Mouse (Mus musculus) heart, postnatal 14 days (tissue): ENCODE data around the gene Rnf103. TPM values are rescaled to one million over a fixed set of nuclear protein-coding genes. Genes with fewer than 3 reads are reported as not detected.

Experiments
- DNase-seq, 2 experiments: peaks; one replicate each; pipeline ENCODE4 v3.0.0; 2021 to 2022
- intact Hi-C: fragments of 180-260 bp; cut with DNase I; formaldehyde crosslinking; loops from one replicate; pipeline ENCODE4 v1.15.1; 2025
- total RNA-seq, 2 experiments: library from RNA; stranded (reverse); gene quantifications; 2 replicates each; pipeline ENCODE4 v1.2.3; 2021

Gene Rnf103
- total RNA-seq, 2 experiments from 2014 or later = 24.4 to 28.0 TPM

DNA sequence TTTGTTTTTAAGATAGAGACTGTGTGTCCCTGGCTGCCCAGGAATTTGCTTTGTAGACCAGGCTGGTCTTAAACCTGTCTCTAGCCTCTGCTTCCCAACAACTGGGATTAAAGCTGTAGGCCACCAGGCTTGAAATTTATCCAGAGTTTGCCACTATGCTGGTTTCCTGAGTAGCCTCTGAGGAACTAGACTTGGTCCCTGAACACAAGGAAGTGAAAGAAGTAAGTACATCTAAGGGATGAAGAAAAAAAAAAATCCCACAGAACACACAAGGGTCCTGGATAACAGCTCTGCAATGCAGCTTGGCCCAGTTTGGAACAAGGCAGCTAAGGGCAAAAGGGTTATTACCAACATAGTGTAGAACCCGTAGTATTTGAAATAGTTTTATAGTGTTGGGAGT, 6.8 kb upstream of the Rnf103 start:
- intact Hi-C loops = no loop called here
- DNase-seq = no peak

DNA sequence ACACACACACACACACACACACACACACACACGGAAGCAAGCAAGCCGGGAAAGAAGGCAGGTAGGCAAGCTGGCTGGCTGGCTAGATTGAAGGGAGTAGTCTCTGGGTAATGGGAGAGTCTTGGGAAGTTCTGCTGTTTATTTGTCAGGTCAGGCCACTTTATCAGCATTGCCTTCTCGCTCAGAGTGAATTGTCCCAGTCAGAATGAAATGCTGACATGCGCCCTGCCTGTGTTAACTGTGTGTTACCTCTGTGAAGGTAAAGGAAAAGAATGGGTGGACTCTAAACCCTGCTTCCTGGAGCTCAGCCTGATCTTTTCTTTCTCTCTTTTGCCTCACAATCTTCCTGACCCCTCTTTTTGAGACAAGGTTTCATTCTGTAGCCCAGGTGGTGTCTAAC, 5.7 kb upstream of the Rnf103 start:
- intact Hi-C loops = no loop called here
- no peak for DNase-seq

DNA sequence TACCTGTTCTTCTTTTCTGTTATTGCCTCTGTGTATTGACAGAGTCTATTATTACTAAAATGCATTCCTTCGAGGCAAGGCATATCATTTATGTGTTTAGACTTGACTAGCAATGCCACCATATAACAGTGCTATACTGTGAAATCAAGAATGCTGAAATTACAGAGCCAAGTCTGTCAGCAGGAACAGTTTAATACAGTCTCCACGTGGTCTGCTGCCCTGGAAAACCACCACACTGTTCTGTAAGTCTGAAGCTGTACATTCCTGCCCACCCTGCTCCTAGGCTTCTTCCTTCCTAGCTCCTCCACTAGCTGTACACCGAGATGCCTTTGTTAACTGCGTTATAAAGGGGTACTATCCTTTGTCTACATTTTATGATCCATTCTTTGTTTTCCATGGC, 1.6 kb upstream of the Rnf103 start:
- intact Hi-C loops = loop anchor here (5.0 kb wide), 2 partner anchors 220 to 310 kb away; partner anchors contain the start of gene Krcc1
- DNase-seq = no peak

DNA sequence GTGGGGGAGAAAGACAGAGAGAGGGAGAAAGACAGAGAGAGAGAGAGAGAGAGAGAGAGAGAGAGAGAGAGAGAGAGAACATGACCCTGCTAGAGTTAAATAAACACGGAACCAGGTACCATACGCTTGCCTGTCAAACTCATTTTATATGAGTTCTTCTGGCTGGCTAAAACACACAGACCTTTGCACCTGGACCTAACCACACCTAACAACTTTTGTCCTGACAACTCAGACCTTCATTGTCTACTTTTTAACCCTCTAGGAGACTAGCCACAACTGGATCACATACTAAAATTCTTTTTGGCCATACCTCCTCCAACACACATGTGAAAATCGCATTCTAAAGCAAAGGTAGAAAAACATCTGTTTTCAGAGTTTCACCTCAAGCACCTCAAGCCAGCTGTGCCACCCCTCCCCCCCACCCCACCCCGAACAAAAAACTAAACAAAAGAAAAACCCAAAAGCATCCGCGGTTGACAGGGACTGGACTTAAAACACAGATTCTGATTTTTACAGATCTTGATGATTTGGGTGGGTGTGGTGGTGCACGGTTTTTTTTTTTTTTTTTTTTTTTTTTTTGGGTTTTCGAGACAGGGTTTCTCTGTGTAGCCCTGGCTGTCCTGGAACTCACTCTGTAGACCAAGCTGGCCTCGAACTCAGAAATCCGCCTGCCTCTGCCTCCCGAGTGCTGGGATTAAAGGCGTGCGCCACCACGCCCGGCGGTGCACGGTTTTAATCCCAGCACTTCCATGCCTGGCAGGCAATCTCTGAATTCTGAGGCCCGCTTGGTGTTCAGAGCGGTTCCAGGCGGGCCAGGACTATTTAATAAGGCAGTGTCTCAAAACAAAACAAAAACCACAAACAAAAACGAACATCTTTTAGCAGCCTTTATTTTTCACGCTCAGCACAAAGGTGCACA, 679 bp upstream of the Rnf103 start:
- intact Hi-C loops = loop anchor here (5.0 kb wide), 2 partner anchors 221 to 309 kb away; partner anchors contain the start of gene Krcc1
- no peak for DNase-seq

DNA sequence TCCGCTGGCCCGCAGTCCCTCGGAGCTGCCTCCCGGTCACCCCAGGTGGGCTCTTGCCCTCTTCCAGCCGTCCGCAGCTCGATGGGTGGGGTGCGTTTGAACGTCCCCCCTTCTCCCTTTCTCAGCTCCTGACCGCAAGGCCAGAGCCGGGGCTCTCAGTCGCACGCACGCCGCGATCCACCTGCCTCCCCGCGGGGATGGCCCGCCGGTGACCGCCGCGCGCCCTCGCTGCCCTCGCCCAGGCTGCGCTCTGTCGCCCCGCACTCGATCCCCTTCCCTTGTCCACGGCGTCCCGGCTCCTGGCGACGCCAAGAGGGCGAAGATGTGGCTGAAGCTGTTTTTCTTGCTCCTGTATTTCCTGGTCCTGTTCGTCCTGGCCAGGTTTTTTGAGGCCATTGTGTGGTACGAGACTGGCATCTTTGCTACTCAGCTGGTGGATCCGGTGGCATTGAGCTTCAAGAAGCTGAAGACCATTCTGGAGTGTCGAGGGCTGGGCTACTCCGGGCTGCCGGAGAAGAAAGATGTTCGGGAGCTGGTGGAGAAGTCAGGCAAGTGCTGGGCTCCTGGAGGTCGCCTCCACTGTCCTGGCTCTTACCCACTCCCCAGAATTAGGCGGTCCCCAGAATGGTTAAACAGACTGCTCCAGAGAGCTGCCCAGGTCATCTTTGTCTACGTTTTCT, 787 bp downstream of the Rnf103 start:
- intact Hi-C loops = loop anchor here (2.0 to 5.0 kb wide), 4 partner anchors 48 to 308 kb away; partner anchors contain the start of genes Chmp3, Krcc1 and Rmnd5a
- DNase-seq = peak in 1 of 2 experiments; percentile 61

DNA sequence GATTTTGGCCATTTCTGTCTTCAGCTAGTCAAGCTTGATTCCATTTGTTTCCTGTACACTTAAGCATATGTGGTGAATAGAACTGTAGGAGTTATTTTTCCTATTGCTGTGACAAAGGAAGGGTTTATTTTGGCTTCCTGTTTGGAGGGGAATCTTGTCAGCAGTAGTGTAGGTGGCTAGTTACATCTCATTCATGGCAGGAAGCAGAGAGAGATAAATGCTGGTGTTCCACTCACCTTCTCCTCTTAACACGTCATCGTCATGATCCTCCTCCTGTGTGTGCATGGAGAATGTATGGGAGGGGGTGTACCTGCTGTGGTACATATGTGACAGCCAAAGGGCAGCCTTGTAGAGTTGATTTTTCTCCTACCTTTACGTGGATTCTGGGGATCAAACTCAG, 6.9 kb downstream of the Rnf103 start:
- intact Hi-C loops = no loop called here
- DNase-seq = no peak

DNA sequence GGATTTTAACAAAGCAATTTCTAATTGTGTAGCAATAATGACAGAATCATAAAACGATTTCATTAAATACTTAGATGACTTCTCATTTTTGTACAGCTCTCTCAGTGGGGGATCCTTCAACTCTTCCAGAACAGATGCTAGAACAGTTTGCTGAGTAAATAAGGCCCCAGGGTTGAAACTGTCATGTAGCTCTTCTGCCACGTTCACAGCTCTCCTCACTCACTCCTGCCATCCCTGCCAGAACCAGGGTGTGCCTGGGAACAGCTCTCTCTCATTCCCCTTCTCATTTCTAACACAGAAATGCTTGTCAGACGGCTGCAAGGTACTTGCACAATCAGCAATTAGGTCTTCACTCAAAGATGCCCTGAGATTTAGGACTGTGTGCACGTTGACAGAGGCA, 9.3 kb downstream of the Rnf103 start:
- intact Hi-C loops = no loop called here

DNA sequence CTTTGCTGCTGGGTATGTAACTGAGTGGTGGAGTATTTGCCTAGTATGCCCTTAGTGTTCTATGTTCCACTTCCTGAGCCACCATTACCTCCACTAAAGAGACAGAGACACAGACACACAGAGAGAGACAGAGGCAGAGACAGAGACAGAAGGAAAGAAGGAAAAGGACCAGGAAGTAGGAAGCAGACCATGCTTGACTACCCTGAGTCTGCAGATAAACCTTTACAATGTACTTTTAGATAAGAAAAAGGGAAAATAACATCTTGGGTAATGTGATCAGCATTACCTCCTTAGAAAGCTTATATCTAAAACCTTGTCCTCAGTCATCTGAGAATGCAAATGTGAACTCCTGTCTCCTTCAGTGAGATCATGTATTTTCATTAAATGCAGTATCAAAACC, 10.0 kb downstream of the Rnf103 start:
- no peak for DNase-seq

More for the DNA sequence above, 9.3 kb downstream of the Rnf103 start:
- DNase-seq = no peak

DNA sequence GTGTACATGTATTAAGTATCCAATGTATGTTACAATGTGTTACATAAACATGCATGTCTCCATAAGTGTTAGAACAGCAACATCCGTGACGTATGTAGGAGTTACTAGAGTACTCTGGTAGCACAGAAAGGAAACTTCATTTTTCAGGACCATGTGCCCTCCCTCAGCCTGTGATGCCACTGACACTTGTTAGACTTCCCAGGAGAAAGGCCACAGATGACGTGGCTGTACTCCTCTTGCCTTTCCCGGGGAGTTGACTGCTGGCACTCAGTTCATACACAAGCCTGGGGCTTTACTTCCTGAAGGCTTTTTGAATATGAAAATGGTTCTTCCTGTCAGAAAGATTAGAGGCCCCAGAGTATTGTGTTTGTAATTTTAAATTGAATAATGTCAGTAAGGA, 10.4 kb downstream of the Rnf103 start:
- DNase-seq = no peak
- intact Hi-C loops = no loop called here

More for the DNA sequence above, 10.0 kb downstream of the Rnf103 start:
- intact Hi-C loops = no loop called here

DNA sequence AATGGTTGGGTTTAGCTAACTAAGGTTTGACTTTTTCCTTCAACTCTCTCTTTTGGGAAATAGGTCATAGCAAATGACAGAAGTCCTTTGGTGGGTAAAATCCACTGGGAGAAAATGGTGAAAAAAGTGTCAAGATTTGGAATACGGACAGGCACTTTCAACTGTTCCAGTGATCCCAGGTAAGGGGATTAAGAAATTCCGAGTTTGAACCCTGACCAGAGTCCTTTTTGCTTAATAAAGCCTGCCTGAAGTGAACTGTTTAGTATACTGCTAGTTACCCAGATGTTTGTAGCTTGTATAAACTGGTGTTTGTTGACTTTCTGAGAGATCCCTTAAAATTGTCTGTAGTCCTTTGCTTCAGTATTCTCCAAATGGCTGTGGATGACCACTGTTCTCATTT, 12.0 kb downstream of the Rnf103 start:
- intact Hi-C loops = no loop called here
- no peak for DNase-seq

DNA sequence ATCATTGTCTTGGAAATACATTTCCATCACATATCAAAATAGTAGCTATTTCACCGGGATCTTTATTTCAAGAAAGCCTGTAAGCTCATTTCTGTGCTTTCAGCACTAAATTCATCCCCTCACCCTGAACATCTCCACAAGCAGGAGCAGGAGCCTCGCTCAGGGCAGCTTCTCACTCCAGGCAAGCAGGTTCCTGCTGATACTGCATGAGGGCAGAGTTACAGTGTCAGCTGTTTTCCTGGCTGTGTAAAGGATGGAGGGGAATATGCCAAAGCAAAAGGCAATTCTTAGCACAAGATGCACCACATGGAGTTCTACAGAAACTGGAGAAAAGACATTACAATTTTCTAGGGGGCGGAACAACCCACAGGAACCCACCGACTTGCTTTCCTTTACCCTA, 25.8 kb downstream of the Rnf103 start:
- intact Hi-C loops = no loop called here
- DNase-seq = no peak

DNA sequence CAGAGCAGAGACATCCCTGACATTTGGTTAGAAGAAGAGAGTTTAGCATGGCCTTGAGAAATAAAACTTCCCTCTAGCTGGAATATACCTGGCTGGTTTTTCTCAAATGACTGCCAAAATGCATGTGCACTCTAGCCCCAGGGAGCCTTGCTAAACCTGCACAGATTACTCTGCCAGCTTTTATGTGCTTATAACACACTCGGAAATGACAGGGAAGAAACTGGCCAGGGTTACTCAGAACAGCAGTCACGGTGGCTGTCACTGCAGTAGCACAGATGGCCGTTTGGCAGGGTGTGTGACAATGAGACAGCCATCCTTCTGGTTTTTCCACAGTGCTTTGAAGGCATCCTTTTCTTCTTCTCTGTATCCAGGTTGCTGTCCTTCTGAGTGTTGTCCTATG, 31.9 kb downstream of the Rnf103 start:
- no peak for DNase-seq
- intact Hi-C loops = no loop called here

DNA sequence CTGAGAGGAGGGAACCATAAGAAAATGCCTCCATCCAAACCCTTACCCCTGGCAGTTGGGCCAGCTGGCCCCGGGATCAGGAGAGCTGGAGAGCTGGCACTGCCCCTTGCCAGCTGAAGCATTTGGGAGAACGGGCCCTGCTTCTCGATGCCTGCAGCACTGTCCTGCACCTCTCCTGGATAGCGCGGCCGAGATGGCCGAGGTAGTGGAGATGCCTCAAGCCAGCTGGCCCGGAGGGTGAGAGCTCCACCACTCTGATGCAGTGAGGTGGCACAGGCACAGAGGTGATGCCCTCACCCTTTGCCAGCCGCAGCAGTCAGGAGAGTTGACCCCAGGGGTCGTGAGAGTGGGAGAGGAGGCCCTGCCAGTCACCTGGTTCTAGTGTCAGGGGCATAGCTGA, 33.4 kb downstream of the Rnf103 start:
- intact Hi-C loops = no loop called here
- no peak for DNase-seq

DNA sequence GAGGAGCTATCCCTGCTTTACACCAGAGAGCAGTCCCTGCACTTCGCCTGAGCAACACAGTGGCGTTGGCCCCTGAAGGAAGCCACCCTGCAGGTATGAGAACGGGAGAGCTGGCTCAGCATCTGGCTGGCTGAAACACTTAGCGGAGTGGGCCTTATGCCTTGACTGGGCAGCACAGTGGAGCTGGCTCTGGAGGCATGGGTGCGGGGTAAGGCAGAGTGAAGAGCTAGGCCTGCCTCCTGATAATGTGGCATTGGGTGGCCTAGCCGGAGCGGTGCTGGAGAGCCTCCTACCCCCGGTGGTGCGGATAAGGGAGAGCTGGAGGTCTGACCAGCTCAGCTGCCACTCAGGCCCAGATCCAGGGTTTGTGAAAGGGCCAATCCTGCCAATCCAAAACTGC, 34.1 kb downstream of the Rnf103 start:
- no peak for DNase-seq
- intact Hi-C loops = no loop called here

DNA sequence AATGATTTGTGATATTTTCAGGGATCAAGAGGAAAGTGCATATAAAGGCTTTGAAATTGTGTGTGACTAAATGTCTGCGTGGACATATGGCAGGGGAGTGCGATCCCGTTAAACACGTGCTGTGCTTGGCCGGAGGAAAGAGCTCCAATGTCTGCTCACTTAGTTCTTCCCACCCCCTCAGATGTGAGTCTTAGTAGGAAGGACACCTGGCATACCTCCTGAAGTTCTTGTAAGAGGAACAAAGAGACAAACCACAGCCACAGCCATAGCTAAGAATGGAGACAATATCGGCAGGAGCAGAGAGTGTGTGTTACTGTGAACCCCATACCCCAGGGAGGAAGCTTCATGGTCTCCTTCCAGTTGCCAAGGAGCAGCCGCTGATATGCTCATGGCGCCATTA, 36.5 kb downstream of the Rnf103 start:
- intact Hi-C loops = no loop called here
- no peak for DNase-seq

DNA sequence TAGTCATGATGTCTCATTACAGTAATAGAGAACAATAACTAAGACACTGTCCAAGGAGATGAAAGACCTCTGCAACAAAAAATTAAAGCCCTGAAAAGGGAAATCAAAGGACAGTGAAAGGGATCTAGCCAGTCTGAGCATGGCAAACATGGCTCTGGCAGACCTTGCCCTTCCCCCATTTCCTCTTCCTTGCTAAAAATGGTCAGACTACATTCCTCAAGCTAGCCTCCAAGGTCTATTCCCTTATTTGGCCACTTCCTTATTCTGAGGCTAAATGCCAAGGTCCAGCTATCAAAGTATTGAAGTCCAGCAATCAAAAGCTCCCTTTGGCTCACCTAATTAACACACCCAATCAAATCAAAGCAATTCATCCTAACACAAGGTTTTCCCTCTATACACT, 43.6 kb downstream of the Rnf103 start:
- intact Hi-C loops = no loop called here
- peak in 1 of 2 experiments; percentile 15 for DNase-seq

DNA sequence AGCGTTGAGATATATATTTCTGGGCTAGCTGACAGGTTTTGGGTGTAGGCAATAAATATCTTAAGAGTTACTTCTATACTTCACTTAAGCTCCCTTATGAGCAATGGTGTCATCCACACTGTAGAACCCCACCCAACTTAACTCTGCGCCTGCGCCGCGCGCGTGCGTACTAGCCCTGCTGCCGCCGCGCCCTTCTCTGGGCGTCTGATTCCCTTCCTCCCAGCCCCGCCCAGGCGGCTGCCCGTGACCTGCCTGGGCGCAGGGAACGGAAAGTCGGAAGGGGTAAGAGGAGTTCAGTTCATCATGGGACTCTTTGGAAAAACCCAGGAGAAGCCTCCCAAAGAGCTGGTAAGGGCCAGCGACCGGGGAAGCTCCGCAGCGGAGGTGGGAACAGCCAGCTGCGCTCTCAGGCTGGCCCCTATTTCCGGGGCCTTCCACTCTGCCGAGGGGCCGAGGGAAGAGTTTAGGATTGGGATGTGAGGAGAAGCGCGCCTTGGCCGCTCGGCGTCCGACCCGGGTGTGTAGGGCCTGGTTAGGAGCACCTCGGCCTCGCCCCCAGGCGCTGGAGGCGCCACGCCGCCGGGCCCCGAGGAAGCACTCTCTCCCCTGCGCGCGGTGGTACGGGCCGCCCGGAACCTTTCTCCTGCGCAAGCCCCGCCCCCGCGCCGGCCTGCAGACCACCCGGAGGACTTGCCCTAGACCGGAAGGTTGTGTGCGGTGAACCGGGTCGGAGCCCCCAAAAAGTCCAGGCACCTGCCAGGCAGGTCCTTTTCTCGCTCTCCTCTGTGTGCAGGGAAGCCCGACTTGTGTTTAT, 50.2 kb downstream of the Rnf103 start, which contains the start of gene Chmp3:
Gene Chmp3 (plus strand): TSS at position 112 of the 814 bp plus-strand sequence.
- intact Hi-C loops = loop anchor here (2.0 kb wide), 2 partner anchors 49 to 103 kb away; partner anchors contain the start of gene Rmnd5a
- DNase-seq = peak; percentile 97 to 98

DNA sequence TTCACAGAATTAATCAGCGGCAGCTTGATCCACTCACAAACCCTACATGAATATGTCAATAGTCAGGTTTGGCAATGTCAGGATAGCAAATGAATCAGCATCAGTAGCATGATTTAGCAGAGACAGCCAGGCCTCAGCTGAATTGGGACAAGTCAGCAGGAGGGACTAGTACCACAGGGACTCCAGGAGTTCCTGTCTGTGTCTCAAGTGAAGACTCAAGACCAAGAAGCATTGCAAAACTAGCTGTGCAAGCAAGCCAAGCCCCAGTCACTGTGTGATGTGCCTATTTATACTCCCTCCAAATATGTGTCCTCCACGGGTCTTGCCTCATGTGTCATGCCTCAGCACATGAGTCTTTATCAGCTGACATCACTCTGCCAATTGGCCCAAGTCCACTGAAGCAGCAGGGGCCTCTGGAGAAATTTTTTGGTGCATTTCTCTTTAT, 61.8 kb downstream of the Rnf103 start:
- intact Hi-C loops = no loop called here
- peak; percentile 41 to 51 for DNase-seq

DNA sequence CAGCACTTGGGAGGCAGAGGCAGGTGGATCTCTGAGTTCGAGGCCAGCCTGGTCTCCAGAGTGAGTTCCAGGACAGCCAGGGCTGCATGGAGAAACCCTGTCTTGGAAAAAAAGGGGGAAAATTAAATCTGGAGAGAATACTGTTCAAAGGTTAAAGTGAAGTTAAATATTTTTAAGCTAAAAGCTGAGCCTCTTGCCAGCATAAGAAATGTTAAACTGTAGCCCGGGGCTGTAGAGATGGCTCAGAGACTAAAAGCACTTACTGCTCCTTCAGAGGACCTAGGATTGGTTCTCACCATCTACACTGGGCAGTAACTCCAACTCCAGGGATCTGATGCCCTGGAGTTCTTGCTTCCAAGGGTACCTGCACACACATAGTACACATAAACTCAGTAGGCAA, 63.1 kb downstream of the Rnf103 start:
- no peak for DNase-seq
- intact Hi-C loops = no loop called here
